Mouse (Mus musculus) regulatory T cell (primary cell): ENCODE measurements around the gene Trpm3.

Experiments used
- in situ Hi-C: fragments of 300-600 bp; cut with MboI, MseI; formaldehyde crosslinking; loops from one replicate; pipeline ENCODE4 v1.15.1; 2025; ENCODE audit warnings: high pct_unique_total_duplicates

Gene Trpm3

DNA sequence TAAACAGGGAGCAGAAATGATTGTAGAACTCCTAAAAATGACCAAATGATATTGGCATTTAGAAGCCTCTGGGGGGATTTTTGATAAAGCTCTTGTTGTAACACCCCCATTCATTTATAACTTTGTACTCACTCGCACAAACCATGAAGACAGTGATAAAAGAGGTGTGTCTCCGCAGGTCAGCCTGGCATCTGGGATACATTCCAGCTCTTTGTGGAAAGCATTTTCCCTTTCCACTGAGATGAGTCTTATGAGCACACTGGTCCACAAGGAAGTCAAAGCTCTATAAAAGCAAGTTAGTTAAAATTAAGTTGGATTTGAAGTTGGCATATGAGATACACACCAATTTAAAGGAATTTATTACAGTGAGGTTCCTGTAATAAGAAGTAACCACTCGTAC is 600.4 kb downstream of the Trpm3 start:
- in situ Hi-C loops: no loop called here

DNA sequence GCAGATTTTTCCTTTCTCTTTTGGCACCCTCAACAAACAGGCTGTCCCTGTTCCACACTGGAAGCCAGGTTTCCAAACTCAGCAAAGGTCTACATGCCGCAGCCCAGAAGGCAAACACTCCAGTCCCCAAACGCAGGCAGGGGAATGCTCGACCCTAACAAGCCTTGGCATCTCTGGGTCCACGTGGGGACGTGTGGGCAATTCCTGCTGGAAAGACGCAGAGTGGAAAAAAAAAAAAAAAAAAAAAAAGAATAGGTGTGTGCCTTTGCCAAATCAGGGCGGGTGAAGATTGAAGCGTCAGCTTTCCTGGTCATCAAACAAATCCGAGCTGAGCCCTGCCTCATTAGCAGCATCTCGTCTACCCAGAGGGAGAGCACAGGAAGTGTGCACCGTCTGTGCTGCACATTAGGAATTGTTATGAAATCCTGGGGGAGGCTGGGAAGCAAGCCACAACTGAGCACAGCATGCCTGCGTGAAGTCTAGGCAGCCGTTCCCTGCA is 614.5 kb downstream of the Trpm3 start:
- in situ Hi-C loops: no loop called here

DNA sequence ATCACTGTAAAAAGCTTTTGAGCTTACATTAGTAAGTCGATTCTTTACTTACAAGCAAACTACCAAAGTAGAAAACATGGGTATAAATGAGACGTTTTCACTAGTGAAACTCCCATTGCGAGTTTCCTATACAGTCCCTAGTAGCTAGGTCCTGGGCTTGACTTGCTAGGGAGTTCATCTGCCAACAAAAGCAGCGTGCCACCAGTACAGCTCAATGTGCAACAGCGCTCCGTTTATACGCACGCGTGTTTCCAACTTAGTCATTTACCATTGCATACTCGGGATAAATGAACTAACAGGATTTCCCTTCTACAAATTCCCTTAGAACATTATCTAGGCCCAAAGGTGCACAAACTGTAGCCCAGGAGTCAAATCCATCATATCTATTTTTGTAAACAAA is 615.2 kb downstream of the Trpm3 start:
- in situ Hi-C loops: no loop called here

DNA sequence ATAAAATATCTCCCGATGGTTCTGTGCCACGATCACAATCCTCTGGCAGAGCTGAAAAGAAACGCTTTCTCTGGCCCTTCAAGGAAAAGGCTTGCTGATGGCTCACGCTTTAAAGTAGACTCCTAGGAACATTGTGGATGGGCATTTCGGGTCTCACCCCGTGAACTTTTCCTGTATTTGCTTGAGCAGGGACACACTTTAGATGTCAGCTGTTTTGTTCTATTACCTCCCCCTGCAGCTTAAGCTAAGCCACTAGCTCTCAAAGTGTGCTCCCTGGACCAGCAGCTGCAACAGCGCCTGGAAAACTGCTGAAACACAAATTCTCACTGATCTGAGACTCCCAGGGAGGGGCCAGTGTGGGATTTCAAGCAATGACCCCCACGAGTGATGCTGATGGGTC is 615.7 kb downstream of the Trpm3 start:
- in situ Hi-C loops: no loop called here

DNA sequence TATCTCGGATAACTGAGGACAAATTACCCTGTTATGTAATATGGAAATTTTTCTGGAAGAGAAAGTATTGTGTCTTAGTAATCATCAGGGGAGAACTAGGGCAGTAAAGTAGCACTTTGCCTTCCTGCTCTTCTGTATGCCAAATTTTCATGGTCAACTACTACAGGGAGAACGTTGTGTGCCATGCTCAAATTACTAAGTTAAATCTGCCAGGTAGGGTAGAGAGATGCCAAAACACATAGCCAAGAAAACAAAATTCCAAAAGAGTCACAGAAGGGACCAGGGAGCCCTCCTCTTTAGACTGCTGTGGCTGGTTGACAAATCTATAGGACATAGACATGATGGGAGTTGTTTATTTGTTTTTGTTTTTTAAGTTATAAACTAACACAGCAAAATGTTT is 619.6 kb downstream of the Trpm3 start:
- in situ Hi-C loops: no loop called here

DNA sequence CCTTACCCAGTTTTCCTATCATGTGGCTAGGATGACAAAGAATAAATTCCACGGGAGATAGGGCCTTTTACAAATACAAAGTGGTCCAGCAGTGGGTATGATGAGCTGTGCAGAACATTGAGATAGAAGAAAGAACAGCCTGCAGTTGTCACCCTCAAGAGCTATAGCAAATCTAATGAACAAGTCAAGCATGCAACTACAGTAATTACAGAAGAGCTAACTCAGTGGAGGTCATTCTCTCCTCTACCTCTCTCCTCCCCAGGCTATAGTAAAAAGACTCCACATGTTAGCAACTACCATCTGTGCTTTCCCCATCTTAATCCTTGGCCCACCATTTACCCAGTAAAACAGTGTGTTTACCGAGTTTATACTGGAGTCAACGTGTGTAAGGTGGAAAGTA is 629.4 kb downstream of the Trpm3 start:
- in situ Hi-C loops: no loop called here

DNA sequence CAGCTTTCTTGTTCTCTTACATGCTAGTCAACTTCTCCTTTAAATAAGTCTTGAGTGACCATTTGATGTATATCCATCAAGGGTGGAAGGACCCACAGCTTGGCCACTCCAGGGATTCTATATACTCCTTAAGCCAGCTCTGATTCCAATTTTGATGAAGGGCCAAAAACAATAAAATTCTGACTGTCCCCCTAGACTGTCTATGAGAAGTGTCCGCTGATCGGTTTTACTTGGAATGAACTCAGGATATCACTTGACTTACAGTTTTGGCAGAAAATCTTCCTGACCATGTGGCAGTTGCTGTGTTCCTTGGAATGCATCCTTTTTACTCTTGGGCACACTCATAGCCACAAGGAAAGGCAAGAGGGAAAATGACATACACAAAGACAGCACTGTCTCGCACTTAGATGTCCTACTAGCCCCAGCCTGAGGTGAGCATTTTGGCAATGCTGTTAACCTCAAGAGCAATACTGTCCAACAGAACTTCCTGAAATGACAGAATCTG is 636.4 kb downstream of the Trpm3 start:
- in situ Hi-C loops: no loop called here

DNA sequence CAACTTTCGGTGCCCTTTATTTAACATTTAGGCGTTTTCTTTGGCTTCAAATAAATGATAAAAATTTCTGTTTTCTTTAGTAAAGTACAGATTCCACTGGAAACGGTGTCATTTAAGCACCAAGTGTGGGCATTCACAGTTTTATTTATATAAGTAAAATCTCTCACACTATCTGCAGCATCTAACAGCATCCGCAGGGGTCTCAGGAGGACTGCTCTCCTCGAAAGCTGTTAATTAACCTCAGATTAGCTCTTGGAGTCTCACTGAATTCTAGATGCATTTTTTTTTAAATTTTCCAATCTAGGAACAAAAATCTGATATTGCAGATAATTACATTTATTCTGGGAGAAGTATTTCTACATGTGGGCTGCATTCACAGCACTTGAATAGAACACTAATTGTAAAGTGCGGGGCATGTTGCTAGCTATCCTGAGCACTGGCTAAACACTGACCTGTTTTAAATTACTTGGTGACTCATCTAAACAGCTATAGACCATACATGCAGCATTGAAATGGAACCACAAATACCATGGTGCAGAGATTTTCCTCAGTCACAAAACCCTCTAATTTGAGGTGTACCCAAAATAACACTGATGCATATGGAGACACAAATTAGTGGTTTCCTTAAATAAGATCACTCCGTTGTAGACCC is 641.5 kb downstream of the Trpm3 start:
- in situ Hi-C loops: no loop called here

DNA sequence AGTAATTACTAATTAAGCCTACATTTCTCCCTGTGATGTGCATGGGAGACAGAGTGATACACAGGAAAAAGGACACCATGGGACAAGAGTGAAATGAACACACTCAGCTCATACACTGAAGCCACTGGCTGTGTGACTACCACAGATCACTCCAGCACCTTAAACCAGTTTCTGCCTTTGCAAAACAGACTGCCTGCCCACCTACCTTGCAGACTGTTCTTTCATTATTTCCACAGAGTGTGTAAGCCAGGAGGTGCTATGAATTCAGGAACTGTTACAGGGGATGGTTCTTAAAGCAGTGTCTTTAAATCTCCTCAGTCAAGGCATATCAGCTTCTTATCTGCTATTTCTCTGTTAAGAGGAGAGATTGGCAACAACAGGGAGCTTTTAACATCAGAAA is 642.7 kb downstream of the Trpm3 start:
- in situ Hi-C loops: no loop called here

DNA sequence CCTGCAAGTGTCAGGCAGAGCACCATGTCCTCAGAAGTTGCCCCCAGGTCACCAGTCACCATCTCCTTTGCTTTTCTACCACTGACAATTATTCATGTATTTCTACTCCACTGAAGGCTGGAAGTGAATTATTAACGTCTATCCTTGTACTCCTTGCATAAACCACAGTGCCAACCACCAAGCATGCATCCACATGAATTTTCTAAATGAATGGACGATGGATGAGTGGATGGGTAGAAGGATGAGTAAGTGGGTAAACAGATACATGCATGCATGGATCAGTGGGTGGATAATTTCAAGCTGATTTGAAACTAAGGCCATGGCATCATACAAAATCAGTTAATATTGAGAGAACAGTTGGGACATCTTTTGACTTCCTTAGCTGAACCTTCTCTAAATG is 644.9 kb downstream of the Trpm3 start:
- in situ Hi-C loops: no loop called here

DNA sequence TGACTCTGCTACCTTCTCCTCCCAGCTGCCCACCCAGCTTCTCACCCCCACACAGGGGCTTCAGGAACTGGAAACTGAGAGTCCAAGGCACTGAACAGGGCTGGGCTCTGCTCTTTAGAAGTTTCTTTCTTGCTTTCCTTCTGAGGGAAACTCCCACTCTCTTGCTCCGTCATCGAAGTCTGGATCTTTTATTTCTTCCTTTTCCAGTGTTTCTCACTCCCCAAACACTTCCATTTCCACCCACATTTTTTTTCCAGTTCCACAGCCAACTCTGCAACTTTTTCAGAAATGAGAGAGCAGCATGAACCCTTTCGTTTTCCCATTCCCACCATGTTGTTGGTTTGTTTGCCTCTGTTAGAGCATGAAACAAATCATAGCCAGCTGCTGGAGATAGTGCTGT is 650.9 kb downstream of the Trpm3 start:
- in situ Hi-C loops: no loop called here

DNA sequence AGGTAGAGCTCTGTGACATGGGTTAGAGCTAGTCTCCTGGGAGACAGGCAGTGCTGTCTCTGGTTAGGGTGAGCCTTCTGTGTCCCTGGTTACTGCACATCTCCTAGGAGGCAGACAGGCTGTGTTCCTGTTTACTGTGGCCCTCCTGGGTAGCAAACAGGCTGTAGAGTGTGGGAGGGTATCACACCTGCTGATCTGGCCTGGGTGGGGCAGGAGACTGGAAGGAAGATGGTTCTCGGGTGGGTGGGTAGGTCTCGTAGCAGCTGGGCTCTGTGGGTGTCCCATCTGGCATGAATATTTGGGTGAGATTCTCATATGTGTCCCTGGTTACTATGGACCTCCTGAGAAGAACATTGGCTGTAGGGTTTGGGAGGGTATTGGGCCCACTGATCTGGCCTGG is 658.1 kb downstream of the Trpm3 start:
- in situ Hi-C loops: no loop called here

DNA sequence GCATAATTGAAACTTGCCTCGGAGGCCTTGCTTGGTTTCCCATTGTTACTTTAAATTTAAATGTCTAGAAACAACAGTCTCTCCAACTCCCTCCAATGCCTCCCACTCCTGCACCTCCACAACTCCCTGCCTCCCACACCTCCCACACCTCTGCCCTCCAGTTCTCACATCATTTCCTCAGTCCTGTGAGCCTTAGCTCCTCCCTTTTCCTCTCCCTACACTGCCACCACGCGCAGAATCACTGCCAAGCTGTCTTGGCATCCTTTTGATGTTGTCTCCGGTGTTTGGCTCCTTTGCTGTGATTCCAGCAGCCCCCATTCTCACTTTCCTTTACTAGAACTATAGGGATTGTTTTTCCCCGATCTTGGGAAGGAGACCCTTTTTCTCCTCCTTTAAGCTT is 661.6 kb downstream of the Trpm3 start:
- in situ Hi-C loops: no loop called here

DNA sequence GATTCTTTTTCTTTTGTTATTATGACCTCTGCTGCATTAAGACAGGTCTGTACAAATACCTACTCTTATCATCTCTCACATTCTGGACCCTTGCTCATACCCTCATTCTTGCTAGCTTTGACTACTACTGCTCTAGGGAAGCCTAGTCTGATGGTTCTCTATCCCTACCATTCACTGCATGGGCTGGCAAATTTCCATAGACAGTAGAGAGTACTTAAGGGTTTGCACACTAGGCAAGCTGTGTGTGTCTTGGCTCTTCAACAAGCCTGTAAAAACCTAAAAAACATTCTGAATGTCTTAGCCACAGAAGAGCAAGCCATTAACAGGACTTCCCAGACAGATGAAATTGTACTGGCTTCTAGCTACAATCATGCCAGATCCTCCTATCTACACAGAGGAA is 664.5 kb downstream of the Trpm3 start:
- in situ Hi-C loops: no loop called here

DNA sequence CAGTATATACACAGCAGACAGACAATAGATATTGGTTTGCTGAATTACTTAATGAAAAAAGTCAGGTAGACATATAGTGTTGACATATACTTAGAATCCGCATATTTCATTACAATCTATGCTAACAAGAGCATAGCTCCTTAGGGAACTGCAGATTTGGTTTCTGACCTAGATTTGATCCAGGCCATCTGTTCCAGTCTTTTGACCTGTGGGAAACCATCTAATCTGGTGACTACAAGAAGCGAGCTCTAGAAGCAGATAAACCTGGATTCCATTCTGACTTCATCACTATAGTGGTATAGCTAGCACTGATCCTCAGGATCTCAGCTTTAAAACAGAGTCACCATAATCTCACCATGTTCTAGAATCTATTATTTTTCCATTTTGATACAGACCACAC is 665.5 kb downstream of the Trpm3 start:
- in situ Hi-C loops: no loop called here

DNA sequence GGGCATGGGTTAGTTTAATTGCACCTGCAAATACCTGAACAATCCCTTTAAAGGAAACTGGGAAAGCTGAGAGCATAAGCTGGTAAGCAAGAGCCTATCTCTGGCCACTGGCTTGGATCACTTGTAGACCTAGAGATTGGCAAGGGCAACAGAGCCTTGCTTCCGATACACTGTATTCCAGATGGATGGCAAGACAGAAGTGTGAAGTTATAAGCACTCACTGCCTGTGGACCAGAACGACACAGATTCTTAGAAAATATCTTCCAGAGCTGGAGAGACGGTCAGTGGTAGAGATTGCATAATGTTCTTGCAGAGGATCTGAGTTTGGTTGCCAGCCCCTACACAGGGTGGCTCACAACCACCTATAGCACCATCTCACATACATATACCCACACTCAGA is 671.4 kb downstream of the Trpm3 start:
- in situ Hi-C loops: no loop called here

DNA sequence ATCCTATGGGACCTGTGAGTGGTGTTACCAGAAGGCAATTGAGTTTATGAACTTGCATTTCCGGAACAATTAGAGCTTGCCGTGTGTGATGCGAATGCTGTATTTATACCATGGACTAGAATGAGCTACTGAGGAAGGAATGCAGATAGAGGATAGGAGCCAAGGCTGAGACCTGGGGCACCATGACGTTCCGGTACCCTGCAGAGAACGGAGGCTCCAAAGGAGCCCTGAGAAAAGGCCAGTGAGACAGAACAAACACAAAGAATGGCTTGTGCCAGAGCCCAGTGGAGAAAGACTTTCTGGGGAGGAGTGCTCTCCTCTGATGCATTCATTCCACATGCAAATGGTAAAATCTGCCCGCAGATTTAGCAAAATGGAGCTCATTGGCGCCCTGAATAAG is 682.9 kb downstream of the Trpm3 start:
- in situ Hi-C loops: no loop called here

DNA sequence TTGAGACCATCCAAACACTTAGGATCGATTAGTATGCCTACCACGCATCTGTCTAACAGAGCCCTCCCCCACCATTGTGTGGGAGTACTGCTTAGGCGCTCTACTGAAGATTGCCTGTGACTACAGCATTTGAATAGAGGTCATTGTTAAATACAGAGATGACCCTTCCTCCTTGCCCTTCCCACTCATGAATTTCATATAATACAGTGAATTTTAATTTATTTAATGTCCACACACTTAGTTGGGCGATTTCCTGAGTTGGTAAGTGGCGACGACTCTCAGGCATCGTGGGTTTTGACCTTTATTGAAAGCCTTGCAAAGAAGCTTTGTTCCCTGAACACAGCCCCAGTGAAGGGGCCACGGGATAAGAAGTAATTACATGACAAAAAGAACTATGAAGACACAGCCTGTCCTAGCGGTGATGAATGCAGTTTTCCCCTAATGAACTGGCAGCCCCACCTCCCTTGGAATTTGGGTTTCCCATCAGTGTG is 684.7 kb downstream of the Trpm3 start:
- in situ Hi-C loops: no loop called here

DNA sequence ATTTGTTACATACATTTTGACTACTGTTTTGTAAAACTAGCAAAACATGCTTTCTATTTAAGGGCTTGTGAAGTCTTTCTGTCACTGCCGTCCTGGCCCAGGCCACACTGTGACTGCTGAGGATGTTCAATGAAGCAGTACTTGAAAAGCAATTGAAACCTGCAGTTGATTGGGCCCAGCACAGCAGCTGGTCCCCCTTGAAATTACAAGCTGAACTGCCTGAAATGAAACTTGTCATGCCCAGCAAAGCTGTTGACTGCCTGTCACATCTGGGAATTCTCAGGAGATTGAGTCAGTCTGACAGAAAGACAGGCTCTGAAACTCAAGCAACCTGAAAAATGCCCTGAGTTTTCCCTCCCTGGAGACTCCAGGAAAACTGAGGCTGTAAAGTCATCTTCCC is 687.0 kb downstream of the Trpm3 start:
- in situ Hi-C loops: no loop called here

DNA sequence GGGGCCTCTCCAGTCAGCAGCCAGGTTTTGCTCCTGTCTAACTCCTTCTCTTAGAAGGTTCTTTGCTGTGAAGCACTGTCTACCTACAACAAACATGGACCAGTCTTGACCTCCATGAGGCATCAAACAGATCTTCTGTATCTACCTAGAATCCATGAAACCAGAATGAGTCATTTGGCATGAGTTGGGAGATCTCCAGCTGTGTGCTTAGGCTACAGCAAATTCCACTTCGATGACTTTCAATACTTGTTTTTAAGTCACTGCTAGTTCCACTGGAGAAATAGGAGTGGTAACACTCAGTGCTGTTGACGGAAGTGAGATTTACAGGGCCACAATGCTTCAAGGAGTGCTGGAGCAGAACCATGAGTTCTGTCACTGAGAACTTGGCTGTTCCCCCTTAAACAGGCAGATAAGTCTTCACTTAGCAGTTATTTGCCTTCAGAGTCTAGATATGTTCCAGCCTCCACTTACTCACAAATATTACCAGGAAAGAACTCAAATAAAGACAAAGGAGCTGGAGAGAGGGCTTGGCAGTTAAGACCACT is 689.4 kb downstream of the Trpm3 start:
- in situ Hi-C loops: no loop called here

DNA sequence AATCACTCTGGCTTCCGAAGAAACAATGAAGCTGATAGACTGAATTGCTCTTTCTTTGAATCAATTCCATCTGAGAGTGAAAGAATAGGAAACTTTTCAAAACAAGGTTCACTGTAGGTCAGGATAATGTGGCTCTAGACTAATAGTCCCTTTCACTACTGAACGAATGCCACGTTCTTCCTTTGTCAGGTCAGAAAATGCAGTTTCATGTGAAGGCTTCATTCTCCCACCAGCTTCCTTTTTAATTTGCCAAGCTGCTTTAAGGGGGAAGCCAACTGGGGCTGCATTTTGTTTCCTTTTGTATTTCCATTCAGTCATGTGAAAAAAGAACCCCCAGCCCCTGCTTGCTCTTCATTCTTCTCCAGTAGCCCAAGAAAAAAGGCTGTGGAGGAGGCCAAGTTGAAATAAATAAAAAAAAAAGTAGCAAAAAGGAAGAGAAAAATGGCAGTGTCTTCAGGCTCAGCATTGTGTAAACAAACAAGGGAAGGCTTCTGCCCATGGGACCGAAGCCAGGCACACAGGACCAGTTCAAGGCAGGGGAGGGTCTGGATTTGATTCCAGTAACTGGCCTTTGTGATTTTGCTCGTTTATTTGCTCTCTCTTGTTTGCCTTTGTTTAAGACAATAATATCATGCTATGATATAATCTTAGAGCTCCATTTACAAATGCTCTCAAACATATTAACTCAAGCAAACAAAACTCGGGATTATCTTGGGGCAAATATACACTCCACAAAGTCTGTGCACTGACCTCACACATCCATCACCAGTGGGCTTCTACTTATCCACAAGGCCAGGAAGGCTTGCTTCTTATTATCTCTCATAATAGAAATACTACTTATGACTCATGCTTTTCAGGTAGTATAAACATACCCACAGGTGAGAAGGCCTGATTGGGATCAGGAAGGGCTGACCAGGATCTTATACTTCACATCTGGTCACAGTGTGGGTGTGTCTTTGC is 702.5 kb downstream of the Trpm3 start:
- in situ Hi-C loops: no loop called here

DNA sequence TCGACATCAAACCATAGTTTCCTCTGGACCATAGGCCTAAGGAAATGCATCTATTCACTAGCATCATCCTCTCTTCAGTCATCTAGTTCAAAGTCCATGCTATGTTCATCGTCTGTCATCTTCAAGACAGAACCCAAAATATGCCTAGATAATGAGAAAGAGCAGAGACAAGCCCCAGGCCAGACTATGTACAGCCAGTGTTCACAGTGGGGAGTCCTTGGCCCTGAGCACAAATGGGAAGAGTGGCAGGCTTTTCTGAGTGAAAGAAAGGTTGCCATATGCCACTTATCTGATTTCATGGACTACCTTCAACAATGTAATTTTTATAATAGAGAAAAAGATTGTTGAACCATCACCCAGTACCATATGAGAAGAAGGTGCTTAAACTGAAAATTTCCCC is 703.9 kb downstream of the Trpm3 start:
- in situ Hi-C loops: no loop called here
